Mouse (Mus musculus): ENCODE measurements at regions not wholly inside any gene's neighbourhood (a gene's known extent, or its start where the extent isn't known, plus 50 kb on each side); places are given as distances from the start of the nearest gene placed in this dataset.

GRCm38 (mm10) chr6:6371444-6372093, 154.6 kb upstream of the Slc25a13 start:
- TF ChIP-seq POLR2A (IDR thresholded peaks at IDR 0.05; ENCODE audit: low read depth, low read length) (no peak), CTCF (IDR thresholded peaks at IDR 0.05; ENCODE audit: borderline replicate concordance, insufficient read depth, low read length) (no peak)
